Mouse (Mus musculus): ENCODE measurements around the gene AI464131. TPM values are rescaled to one million over a fixed set of nuclear protein-coding genes. Genes with fewer than 3 reads are reported as not detected.

Gene AI464131
- polyA plus RNA-seq, 1 experiment from 2014 or later, result 3.9 TPM

DNA sequence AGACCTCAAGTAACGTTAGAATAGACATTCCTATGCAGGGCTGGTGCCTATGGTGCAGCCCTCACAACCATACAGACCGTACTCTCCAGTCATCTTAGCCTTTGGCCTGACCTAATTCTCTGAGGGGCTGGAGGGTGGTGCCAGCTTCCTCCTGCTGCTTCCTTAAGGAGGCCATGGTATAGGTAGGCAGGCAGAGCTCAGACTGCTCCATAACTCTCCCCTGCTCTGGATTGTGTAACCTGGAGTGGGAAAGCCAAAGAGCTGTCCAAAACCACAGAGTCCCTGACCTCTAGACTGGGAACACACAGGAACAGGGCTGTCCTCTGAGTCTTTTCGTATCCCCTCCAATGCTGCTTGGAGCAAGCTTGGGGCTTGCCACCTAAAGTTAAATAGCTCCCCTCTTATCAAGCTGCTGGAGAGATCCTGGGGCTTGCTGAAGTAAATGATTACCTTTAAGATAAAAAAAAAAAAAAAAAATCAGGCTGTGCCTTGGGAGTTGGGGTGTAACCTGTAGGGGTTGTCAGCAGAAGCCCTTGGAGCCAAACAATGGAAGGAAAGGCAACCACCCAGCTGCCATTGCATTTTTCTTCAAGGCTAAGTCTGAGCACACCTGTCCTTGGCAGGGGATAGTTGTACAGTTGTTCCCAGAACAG is 9.3 kb downstream of the AI464131 start:
- 0 out of 2 replicates have a peak, but pooled peaks cover 3% of the 10 kb centered on the region for H3K4me1 ChIP-seq (replicated peaks; ENCODE audit: control insufficient read depth, insufficient read depth)
- DNase-seq (ENCODE audit: low spot score) (peak; percentile 19), ATAC-seq (ENCODE audit: low FRiP score, low TSS enrichment) (peak; percentile 31; the same call in 1 of the 2 replicates)
- H3K27me3 ChIP-seq (ENCODE audit: control insufficient read depth, insufficient read depth, low read length), result peaks cover 3% of the 10 kb centered on the region
- H3K9me3 ChIP-seq (ENCODE audit: control insufficient read depth, low read length), result no peaks in the 10 kb centered on the region
- peaks cover 6% of the 10 kb centered on the region for H3K36me3 ChIP-seq (ENCODE audit: control insufficient read depth, insufficient read depth, low read length)
- H3K27ac ChIP-seq (replicated peaks), result no peak overlapping the region
- no peak overlapping the region for H3K4me2 ChIP-seq (replicated peaks; ENCODE audit: low read depth)
- 64% methylated on average over 3 of the region's 3 CpGs for WGBS
- H3K9ac ChIP-seq (ENCODE audit: low read length), result no peak overlapping the region
- TF ChIP-seq EP300 (optimal IDR thresholded peaks at IDR 0.05), result no peak
- TF ChIP-seq CTCF (IDR thresholded peaks at IDR 0.05; ENCODE audit: low read depth), result no peak
- no peak overlapping the region for H3K4me3 ChIP-seq (ENCODE audit: low read depth, low read length)

- no peak overlapping the region for H3K4me3 ChIP-seq (ENCODE audit: low read depth, low read length)
- ATAC-seq (ENCODE audit: low FRiP score, low TSS enrichment), result no peak
- H3K27ac ChIP-seq (replicated peaks), result no peak overlapping the region
- WGBS, result 71% methylated on average over 7 of the region's 7 CpGs
- no peak overlapping the region for H3K4me2 ChIP-seq (replicated peaks; ENCODE audit: low read depth)
- no peak overlapping the region for H3K9ac ChIP-seq (ENCODE audit: low read length)
- TF ChIP-seq CTCF (IDR thresholded peaks at IDR 0.05; ENCODE audit: low read depth) (no peak), EP300 (optimal IDR thresholded peaks at IDR 0.05) (no peak)
- no peaks in the 10 kb centered on the region for H3K9me3 ChIP-seq (ENCODE audit: control insufficient read depth, low read length)
- H3K4me1 ChIP-seq (replicated peaks; ENCODE audit: control insufficient read depth, insufficient read depth), result 0 out of 2 replicates have a peak, but pooled peaks cover 3% of the 10 kb centered on the region
- no peaks in the 10 kb centered on the region for H3K27me3 ChIP-seq (ENCODE audit: control insufficient read depth, insufficient read depth, low read length)
- peaks cover 3% of the 10 kb centered on the region; the same call in 1 of the 2 replicates for H3K36me3 ChIP-seq (ENCODE audit: control insufficient read depth, insufficient read depth, low read length)
- no peak for DNase-seq (ENCODE audit: low spot score)
Observed at GRCm38 (mm10) chr4:41492951-41493350, 9.9 kb downstream of the AI464131 start.

DNA sequence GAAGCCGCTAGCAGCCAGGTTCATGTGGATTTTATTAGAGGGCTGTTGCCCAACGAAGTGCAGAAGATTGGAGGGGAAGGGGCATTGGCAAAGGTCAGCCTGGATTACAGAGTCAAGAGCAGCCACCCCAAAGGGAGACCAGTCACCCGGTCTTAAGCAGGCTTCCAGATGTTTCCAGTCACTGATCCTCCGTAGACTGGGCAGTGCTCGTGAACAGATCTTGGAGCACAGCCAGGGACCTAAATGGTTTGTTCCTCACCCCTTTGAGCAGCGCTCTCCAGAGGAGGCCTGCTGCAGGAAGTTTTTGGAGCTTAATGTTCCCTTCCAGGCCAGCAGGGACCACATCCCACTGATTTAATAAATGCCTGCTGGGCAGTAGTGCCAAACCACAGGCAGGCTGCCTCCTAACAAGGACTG is 21.3 kb downstream of the AI464131 start:
- no peaks in the 10 kb centered on the region for H3K27me3 ChIP-seq (ENCODE audit: control insufficient read depth, insufficient read depth, low read length)
- peaks cover 7% of the 10 kb centered on the region; the same call in 1 of the 2 replicates for H3K4me1 ChIP-seq (replicated peaks; ENCODE audit: control insufficient read depth, insufficient read depth)
- ATAC-seq (ENCODE audit: low FRiP score, low TSS enrichment) (peak; percentile 77), DNase-seq (ENCODE audit: low spot score) (no peak)
- H3K9ac ChIP-seq (ENCODE audit: low read length), result no peak overlapping the region
- WGBS, result 37% methylated on average over 6 of the region's 6 CpGs
- H3K36me3 ChIP-seq (ENCODE audit: control insufficient read depth, insufficient read depth, low read length), result no peaks in the 10 kb centered on the region
- peak overlapping the region; percentile 73 for H3K27ac ChIP-seq (replicated peaks)
- TF ChIP-seq EP300 (optimal IDR thresholded peaks at IDR 0.05) (no peak), CTCF (IDR thresholded peaks at IDR 0.05; ENCODE audit: low read depth) (peak; percentile 43; the same call in 1 of the 2 replicates)
- H3K4me3 ChIP-seq (ENCODE audit: low read depth, low read length), result no peak overlapping the region
- no peaks in the 10 kb centered on the region for H3K9me3 ChIP-seq (ENCODE audit: control insufficient read depth, low read length)
- no peak overlapping the region for H3K4me2 ChIP-seq (replicated peaks; ENCODE audit: low read depth)

GRCm38 (mm10) chr4:41480254-41480653 is 22.6 kb downstream of the AI464131 start:
- DNase-seq (ENCODE audit: low spot score) (no peak), ATAC-seq (ENCODE audit: low FRiP score, low TSS enrichment) (0 out of 2 replicates have a peak, but pooled peaks have one; percentile 13)
- Histone ChIP-seq H3K27ac (replicated peaks) (peak overlapping the region; percentile 75), H3K4me1 (replicated peaks; ENCODE audit: control insufficient read depth, insufficient read depth) (peaks cover 7% of the 10 kb centered on the region; the same call in 1 of the 2 replicates), H3K9me3 (ENCODE audit: control insufficient read depth, low read length) (no peaks in the 10 kb centered on the region), H3K27me3 (ENCODE audit: control insufficient read depth, insufficient read depth, low read length) (no peaks in the 10 kb centered on the region), H3K36me3 (ENCODE audit: control insufficient read depth, insufficient read depth, low read length) (no peaks in the 10 kb centered on the region), H3K9ac (ENCODE audit: low read length) (no peak overlapping the region), H3K4me3 (ENCODE audit: low read depth, low read length) (no peak overlapping the region), H3K4me2 (replicated peaks; ENCODE audit: low read depth) (no peak overlapping the region)
- TF ChIP-seq CTCF (IDR thresholded peaks at IDR 0.05; ENCODE audit: low read depth), result no peak
- no peak for TF ChIP-seq EP300 (optimal IDR thresholded peaks at IDR 0.05)
- 52% methylated on average over 8 of the region's 8 CpGs for WGBS

DNA sequence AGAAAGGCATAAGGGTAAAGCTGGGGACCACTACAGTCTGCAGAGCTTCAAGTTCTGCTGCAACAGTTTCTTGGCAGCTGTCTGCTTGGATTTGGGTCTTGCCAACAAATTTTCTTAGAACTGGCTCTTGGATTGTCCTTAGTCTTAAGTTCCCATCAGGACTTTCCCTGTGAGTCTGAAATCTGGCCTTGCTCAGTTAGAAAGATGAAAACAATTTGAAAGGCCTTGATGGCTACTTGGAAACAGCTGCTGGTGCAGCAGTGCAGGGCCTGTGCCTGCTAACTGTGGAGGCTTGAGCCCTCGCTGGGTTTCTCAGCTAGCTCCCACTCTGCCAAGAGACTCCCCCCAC is 23.4 kb downstream of the AI464131 start:
- DNase-seq (ENCODE audit: low spot score) (no peak), ATAC-seq (ENCODE audit: low FRiP score, low TSS enrichment) (peak; percentile 69; the same call in 1 of the 2 replicates)
- Histone ChIP-seq H3K4me2 (replicated peaks; ENCODE audit: low read depth) (no peak overlapping the region), H3K36me3 (ENCODE audit: control insufficient read depth, insufficient read depth, low read length) (no peaks in the 10 kb centered on the region), H3K9ac (ENCODE audit: low read length) (no peak overlapping the region), H3K4me1 (replicated peaks; ENCODE audit: control insufficient read depth, insufficient read depth) (peaks cover 7% of the 10 kb centered on the region; the same call in 1 of the 2 replicates), H3K4me3 (ENCODE audit: low read depth, low read length) (no peak overlapping the region), H3K27me3 (ENCODE audit: control insufficient read depth, insufficient read depth, low read length) (no peaks in the 10 kb centered on the region), H3K27ac (replicated peaks) (peak overlapping the region; percentile 75), H3K9me3 (ENCODE audit: control insufficient read depth, low read length) (no peaks in the 10 kb centered on the region)
- no peak for TF ChIP-seq EP300 (optimal IDR thresholded peaks at IDR 0.05)
- TF ChIP-seq CTCF (IDR thresholded peaks at IDR 0.05; ENCODE audit: low read depth), result no peak
- 51% methylated on average over 1 of the region's 1 CpGs for WGBS

DNA sequence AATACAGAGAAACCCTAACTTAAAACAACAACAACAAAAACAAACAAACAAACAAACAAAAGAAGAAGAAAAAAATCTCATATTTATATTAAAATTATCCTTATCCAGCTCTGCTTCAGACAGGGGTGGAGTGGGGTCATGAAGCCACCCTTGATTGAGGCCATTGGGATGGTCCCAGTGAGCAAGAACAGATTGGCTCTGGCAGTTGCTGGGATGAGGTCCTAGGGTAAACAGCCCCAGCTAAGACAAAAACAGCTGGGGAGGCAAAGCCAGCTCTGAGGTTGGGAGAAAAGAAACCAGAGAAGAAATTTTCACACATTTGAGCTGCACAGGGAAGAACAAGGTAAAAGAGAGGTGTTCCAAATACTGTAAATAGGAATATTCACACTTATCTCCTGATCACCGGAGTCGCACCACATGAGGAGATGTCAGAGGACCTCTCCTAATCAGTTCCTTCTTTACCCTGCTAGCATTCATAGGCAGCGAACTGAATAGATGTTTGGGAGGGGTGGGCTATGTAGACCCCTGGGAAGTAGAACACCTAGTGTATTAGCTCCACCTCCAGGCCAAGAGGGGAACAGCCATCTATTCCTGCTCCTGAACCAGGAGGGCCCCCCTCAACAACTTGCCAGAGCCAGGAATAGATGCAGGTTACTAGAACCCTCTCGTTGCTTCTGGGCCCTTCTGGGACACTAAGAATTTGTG is 24.0 kb downstream of the AI464131 start:
- H3K27ac ChIP-seq (replicated peaks), result peak overlapping the region; percentile 75
- WGBS, result 61% methylated on average over 4 of the region's 4 CpGs
- no peak for ATAC-seq (ENCODE audit: low FRiP score, low TSS enrichment)
- no peak for DNase-seq (ENCODE audit: low spot score)
- no peaks in the 10 kb centered on the region for H3K9me3 ChIP-seq (ENCODE audit: control insufficient read depth, low read length)
- H3K4me1 ChIP-seq (replicated peaks; ENCODE audit: control insufficient read depth, insufficient read depth), result peaks cover 7% of the 10 kb centered on the region; the same call in 1 of the 2 replicates
- H3K4me3 ChIP-seq (ENCODE audit: low read depth, low read length), result no peak overlapping the region
- no peaks in the 10 kb centered on the region for H3K27me3 ChIP-seq (ENCODE audit: control insufficient read depth, insufficient read depth, low read length)
- no peak overlapping the region for H3K4me2 ChIP-seq (replicated peaks; ENCODE audit: low read depth)
- TF ChIP-seq EP300 (optimal IDR thresholded peaks at IDR 0.05) (no peak), CTCF (IDR thresholded peaks at IDR 0.05; ENCODE audit: low read depth) (peak; percentile 42)
- H3K9ac ChIP-seq (ENCODE audit: low read length), result no peak overlapping the region
- H3K36me3 ChIP-seq (ENCODE audit: control insufficient read depth, insufficient read depth, low read length), result no peaks in the 10 kb centered on the region

Data from stomach, postnatal 0 days (tissue).